Mouse (Mus musculus) liver, adult 2 months (tissue): ENCODE data around the gene Arfgef2.

Source experiments
- CTCF ChIP-seq: fragments of 200-500 bp; IDR thresholded peaks from 2 replicates; pipeline ENCODE4 v1.5.1; 2011; ENCODE audit warnings: low read depth, low read length, control low read depth
- POLR2A ChIP-seq: fragments of 200-500 bp; IDR thresholded peaks from 2 replicates; pipeline ENCODE4 v1.6.1; 2011; ENCODE audit warnings: low read length, control low read depth; ENCODE audit not compliant: insufficient read depth; ENCODE audit errors: extremely low read depth

DNA sequence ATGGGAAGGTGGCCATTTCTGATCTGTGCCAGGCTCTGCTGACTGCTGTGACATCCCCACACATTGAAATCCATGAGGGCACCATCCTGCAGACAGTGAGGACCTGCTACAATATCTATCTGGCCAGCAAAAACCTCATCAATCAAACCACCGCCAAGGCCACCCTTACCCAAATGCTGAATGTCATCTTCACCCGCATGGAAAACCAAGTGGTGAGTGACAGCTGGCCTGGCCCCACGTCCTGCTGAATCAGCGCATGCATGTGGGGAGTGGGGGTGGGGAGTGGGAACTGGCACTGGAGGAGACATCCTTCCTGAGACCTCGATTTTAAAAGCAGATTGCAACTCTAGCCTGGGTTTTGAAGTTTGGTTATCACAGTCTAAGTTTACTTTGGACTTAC, 30.2 kb downstream of the Arfgef2 start:
- TF ChIP-seq CTCF (no peak), POLR2A (no peak)
